Mouse (Mus musculus) heart, adult 2 months (tissue): ENCODE results near the gene Tesk2.

ENCODE experiments used
- CTCF ChIP-seq: fragments of 200-600 bp; IDR thresholded peaks from 2 replicates; pipeline ENCODE4 v1.8.1; 2022; ENCODE audit warnings: antibody characterized with exemption, mild to moderate bottlenecking, moderate library complexity
- POLR2A ChIP-seq: fragments of 200-500 bp; IDR thresholded peaks from 2 replicates; pipeline ENCODE4 v1.6.1; 2011; ENCODE audit warnings: mild to moderate bottlenecking, low read depth, low read length, control low read depth; ENCODE audit not compliant: insufficient read depth

GRCm38 (mm10) chr4:116707666-116708065 is 13.1 kb upstream of the Tesk2 start:
- TF ChIP-seq POLR2A (no peak), CTCF (no peak)
